Mouse (Mus musculus): Measurements from ENCODE around the gene Cfap20. TPM values are rescaled to one million over a fixed set of nuclear protein-coding genes. Genes with fewer than 3 reads are reported as not detected.
A peak's percentile ranks its signal among the peaks of the same experiment; 100 is the strongest.

The Cfap20 gene
- polyA plus RNA-seq (2014; fragmentation: Nextera tagmentation; extraction: Ambion mirVana), result 137 and 152 TPM in 2 replicates

- Histone ChIP-seq H3K9me3 (replicated peaks; ENCODE audit: control insufficient read depth, low read length) (no peaks in the 10 kb centered on the region), H3K36me3 (ENCODE audit: control insufficient read depth, insufficient read depth, low read length) (no peaks in the 10 kb centered on the region), H3K4me3 (ENCODE audit: low read depth, low read length) (peak within 1 kb of the TSS; percentile 94), H3K4me2 (ENCODE audit: low read length) (peak within 1 kb of the TSS; percentile 82), H3K27me3 (replicated peaks; ENCODE audit: control insufficient read depth, insufficient read depth, low read length) (no peaks in the 10 kb centered on the region), H3K9ac (ENCODE audit: low read length) (peak within 1 kb of the TSS; percentile 92), H3K27ac (ENCODE audit: low read depth, low read length) (peak within 1 kb of the TSS; percentile 86), H3K4me1 (ENCODE audit: control insufficient read depth, insufficient read depth, low read length) (peaks cover 28% of the 10 kb centered on the region)
- WGBS, result under 1% methylated on average over 45 of the region's 51 CpGs
- DNase-seq (ENCODE audit: low spot score) (peak; percentile 99), ATAC-seq (peak; percentile 96)
These were observed at the start of gene Cfap20 for GRCm38 (mm10) chr8:95434686-95435439. Gene Cfap20, minus strand, starts transcription at chr8:95434869.

- H3K4me2 ChIP-seq (ENCODE audit: low read length), result no peak overlapping the region
- H3K9me3 ChIP-seq (replicated peaks; ENCODE audit: control insufficient read depth, low read length), result no peaks in the 10 kb centered on the region
- ATAC-seq (no peak), DNase-seq (ENCODE audit: low spot score) (no peak)
- H3K9ac ChIP-seq (ENCODE audit: low read length), result no peak overlapping the region
- H3K27me3 ChIP-seq (replicated peaks; ENCODE audit: control insufficient read depth, insufficient read depth, low read length), result no peaks in the 10 kb centered on the region
- WGBS, result 99% methylated on average over 4 of the region's 4 CpGs
- H3K36me3 ChIP-seq (ENCODE audit: control insufficient read depth, insufficient read depth, low read length), result peaks cover 83% of the 10 kb centered on the region
- no peak overlapping the region for H3K27ac ChIP-seq (ENCODE audit: low read depth, low read length)
- H3K4me3 ChIP-seq (ENCODE audit: low read depth, low read length), result no peak overlapping the region
- H3K4me1 ChIP-seq (ENCODE audit: control insufficient read depth, insufficient read depth, low read length), result no peaks in the 10 kb centered on the region
These were observed 35.3 kb upstream of the Cfap20 start for GRCm38 (mm10) chr8:95470008-95470407.

- H3K4me3 ChIP-seq (ENCODE audit: low read depth, low read length), result no peak overlapping the region
- no peaks in the 10 kb centered on the region for H3K27me3 ChIP-seq (replicated peaks; ENCODE audit: control insufficient read depth, insufficient read depth, low read length)
- H3K4me1 ChIP-seq (ENCODE audit: control insufficient read depth, insufficient read depth, low read length), result no peaks in the 10 kb centered on the region
- no peak overlapping the region for H3K27ac ChIP-seq (ENCODE audit: low read depth, low read length)
- WGBS, result 89% methylated on average over 3 of the region's 3 CpGs
- DNase-seq (ENCODE audit: low spot score) (no peak), ATAC-seq (no peak)
- H3K9ac ChIP-seq (ENCODE audit: low read length), result no peak overlapping the region
- H3K9me3 ChIP-seq (replicated peaks; ENCODE audit: control insufficient read depth, low read length), result no peaks in the 10 kb centered on the region
- no peak overlapping the region for H3K4me2 ChIP-seq (ENCODE audit: low read length)
- peaks cover 81% of the 10 kb centered on the region for H3K36me3 ChIP-seq (ENCODE audit: control insufficient read depth, insufficient read depth, low read length)
These were observed 34.3 kb upstream of the Cfap20 start for GRCm38 (mm10) chr8:95468995-95469394.

GRCm38 (mm10) chr8:95466543-95466942 lies 31.9 kb upstream of the Cfap20 start:
- no peaks in the 10 kb centered on the region for H3K4me1 ChIP-seq (ENCODE audit: control insufficient read depth, insufficient read depth, low read length)
- 81% methylated on average over 2 of the region's 2 CpGs for WGBS
- DNase-seq (ENCODE audit: low spot score) (no peak), ATAC-seq (no peak)
- no peak overlapping the region for H3K4me3 ChIP-seq (ENCODE audit: low read depth, low read length)
- peaks cover 81% of the 10 kb centered on the region for H3K36me3 ChIP-seq (ENCODE audit: control insufficient read depth, insufficient read depth, low read length)
- H3K9ac ChIP-seq (ENCODE audit: low read length), result no peak overlapping the region
- H3K27ac ChIP-seq (ENCODE audit: low read depth, low read length), result no peak overlapping the region
- H3K9me3 ChIP-seq (replicated peaks; ENCODE audit: control insufficient read depth, low read length), result no peaks in the 10 kb centered on the region
- no peak overlapping the region for H3K4me2 ChIP-seq (ENCODE audit: low read length)
- no peaks in the 10 kb centered on the region for H3K27me3 ChIP-seq (replicated peaks; ENCODE audit: control insufficient read depth, insufficient read depth, low read length)

- Histone ChIP-seq H3K4me2 (ENCODE audit: low read length) (no peak overlapping the region), H3K27ac (ENCODE audit: low read depth, low read length) (no peak overlapping the region), H3K36me3 (ENCODE audit: control insufficient read depth, insufficient read depth, low read length) (peaks cover 96% of the 10 kb centered on the region), H3K9ac (ENCODE audit: low read length) (no peak overlapping the region), H3K27me3 (replicated peaks; ENCODE audit: control insufficient read depth, insufficient read depth, low read length) (no peaks in the 10 kb centered on the region), H3K4me1 (ENCODE audit: control insufficient read depth, insufficient read depth, low read length) (no peaks in the 10 kb centered on the region), H3K4me3 (ENCODE audit: low read depth, low read length) (no peak overlapping the region), H3K9me3 (replicated peaks; ENCODE audit: control insufficient read depth, low read length) (no peaks in the 10 kb centered on the region)
- DNase-seq (ENCODE audit: low spot score) (peak; percentile 49), ATAC-seq (no peak)
- WGBS, result 50% methylated on average over 8 of the region's 8 CpGs
These were observed 17.8 kb upstream of the Cfap20 start for GRCm38 (mm10) chr8:95452518-95452917.

- no peak overlapping the region for H3K9ac ChIP-seq (ENCODE audit: low read length)
- ATAC-seq, result no peak
These were observed 15.6 kb upstream of the Cfap20 start for GRCm38 (mm10) chr8:95450271-95450670.

GRCm38 (mm10) chr8:95447661-95448060 lies 13.0 kb upstream of the Cfap20 start:
- H3K4me2 ChIP-seq (ENCODE audit: low read length), result no peak overlapping the region
- H3K4me3 ChIP-seq (ENCODE audit: low read depth, low read length), result no peak overlapping the region
- no peak for DNase-seq (ENCODE audit: low spot score)
- no peaks in the 10 kb centered on the region for H3K9me3 ChIP-seq (replicated peaks; ENCODE audit: control insufficient read depth, low read length)
- no peak for ATAC-seq
- no peaks in the 10 kb centered on the region for H3K27me3 ChIP-seq (replicated peaks; ENCODE audit: control insufficient read depth, insufficient read depth, low read length)
- no peak overlapping the region for H3K27ac ChIP-seq (ENCODE audit: low read depth, low read length)
- H3K4me1 ChIP-seq (ENCODE audit: control insufficient read depth, insufficient read depth, low read length), result no peaks in the 10 kb centered on the region
- WGBS, result 89% methylated on average over 7 of the region's 7 CpGs
- H3K9ac ChIP-seq (ENCODE audit: low read length), result no peak overlapping the region
- H3K36me3 ChIP-seq (ENCODE audit: control insufficient read depth, insufficient read depth, low read length), result peaks cover 60% of the 10 kb centered on the region

More at GRCm38 (mm10) chr8:95450271-95450670, 15.6 kb upstream of the Cfap20 start:
- no peaks in the 10 kb centered on the region for H3K9me3 ChIP-seq (replicated peaks; ENCODE audit: control insufficient read depth, low read length)
- DNase-seq (ENCODE audit: low spot score), result no peak
- H3K4me3 ChIP-seq (ENCODE audit: low read depth, low read length), result no peak overlapping the region
- no peak overlapping the region for H3K27ac ChIP-seq (ENCODE audit: low read depth, low read length)
- H3K4me2 ChIP-seq (ENCODE audit: low read length), result no peak overlapping the region
- no peaks in the 10 kb centered on the region for H3K4me1 ChIP-seq (ENCODE audit: control insufficient read depth, insufficient read depth, low read length)
- peaks cover 86% of the 10 kb centered on the region for H3K36me3 ChIP-seq (ENCODE audit: control insufficient read depth, insufficient read depth, low read length)
- 93% methylated on average over 5 of the region's 5 CpGs for WGBS
- no peaks in the 10 kb centered on the region for H3K27me3 ChIP-seq (replicated peaks; ENCODE audit: control insufficient read depth, insufficient read depth, low read length)

- Histone ChIP-seq H3K9ac (ENCODE audit: low read length) (no peak overlapping the region), H3K4me3 (ENCODE audit: low read depth, low read length) (no peak overlapping the region), H3K9me3 (replicated peaks; ENCODE audit: control insufficient read depth, low read length) (no peaks in the 10 kb centered on the region), H3K27me3 (replicated peaks; ENCODE audit: control insufficient read depth, insufficient read depth, low read length) (no peaks in the 10 kb centered on the region), H3K4me1 (ENCODE audit: control insufficient read depth, insufficient read depth, low read length) (no peaks in the 10 kb centered on the region), H3K4me2 (ENCODE audit: low read length) (no peak overlapping the region), H3K27ac (ENCODE audit: low read depth, low read length) (no peak overlapping the region), H3K36me3 (ENCODE audit: control insufficient read depth, insufficient read depth, low read length) (peaks cover 36% of the 10 kb centered on the region)
- ATAC-seq, result no peak
- no peak for DNase-seq (ENCODE audit: low spot score)
- 87% methylated on average over 4 of the region's 4 CpGs for WGBS
These were observed 10.4 kb upstream of the Cfap20 start for GRCm38 (mm10) chr8:95445042-95445441.

GRCm38 (mm10) chr8:95441491-95442039 lies 6.9 kb upstream of the Cfap20 start:
- Histone ChIP-seq H3K4me3 (ENCODE audit: low read depth, low read length) (no peak overlapping the region), H3K36me3 (ENCODE audit: control insufficient read depth, insufficient read depth, low read length) (0 out of 2 replicates have a peak, but pooled peaks cover 3% of the 10 kb centered on the region), H3K4me1 (ENCODE audit: control insufficient read depth, insufficient read depth, low read length) (no peaks in the 10 kb centered on the region), H3K9ac (ENCODE audit: low read length) (no peak overlapping the region), H3K27me3 (replicated peaks; ENCODE audit: control insufficient read depth, insufficient read depth, low read length) (no peaks in the 10 kb centered on the region), H3K4me2 (ENCODE audit: low read length) (no peak overlapping the region), H3K9me3 (replicated peaks; ENCODE audit: control insufficient read depth, low read length) (no peaks in the 10 kb centered on the region), H3K27ac (ENCODE audit: low read depth, low read length) (no peak overlapping the region)
- ATAC-seq, result no peak
- DNase-seq (ENCODE audit: low spot score), result no peak
- WGBS, result 63% methylated on average over 5 of the region's 5 CpGs
